Mouse (Mus musculus) intestine, embryonic 14.5 days (tissue): ENCODE measurements around the gene Tmcc3. TPM values are rescaled to one million over a fixed set of nuclear protein-coding genes. Genes with fewer than 3 reads are reported as not detected.

Experiments used
- ATAC-seq: fragments of 200-750 bp; cut with Nextera tagmentation; replicated peaks from 2 replicates; pipeline ENCODE4 v1.8.0; 2017; ENCODE audit warnings: low read depth, moderate number of reproducible peaks, moderate TSS enrichment, moderate library complexity; ENCODE audit not compliant: low FRiP score, low TSS enrichment
- DNase-seq: peaks from one replicate; pipeline ENCODE4 v3.0.0-alpha.2; 2018; ENCODE audit warnings: low spot score
- H3K27ac ChIP-seq: fragments of 300-500 bp; sonication (generic); 2 replicates; pipeline ENCODE4 v1.5.1; 2014; ENCODE audit warnings: low read depth, mild to moderate bottlenecking, control low read depth
- H3K27me3 ChIP-seq: fragments of 300-500 bp; sonication (generic); replicated peaks from 2 replicates; pipeline ENCODE4 v1.6.1; 2014; ENCODE audit warnings: low read length, control low read depth; ENCODE audit not compliant: control insufficient read depth, insufficient read depth
- H3K36me3 ChIP-seq: fragments of 300-500 bp; sonication (generic); 2 replicates; pipeline ENCODE4 v1.6.1; 2014; ENCODE audit warnings: low read length, control low read depth; ENCODE audit not compliant: control insufficient read depth, insufficient read depth
- H3K4me1 ChIP-seq: fragments of 300-500 bp; sonication (generic); replicated peaks from 2 replicates; pipeline ENCODE4 v1.6.1; 2014; ENCODE audit warnings: low read length, control low read depth, mixed read lengths; ENCODE audit not compliant: control insufficient read depth, insufficient read depth
- H3K4me2 ChIP-seq: fragments of 300-500 bp; sonication (generic); 2 replicates; pipeline ENCODE4 v1.6.1; 2014; ENCODE audit warnings: low read length
- H3K4me3 ChIP-seq: fragments of 300-500 bp; sonication (generic); 2 replicates; pipeline ENCODE4 v1.5.1; 2014; ENCODE audit warnings: low read depth, low read length, control low read depth, mixed read lengths
- H3K9ac ChIP-seq: fragments of 300-500 bp; sonication (generic); 2 replicates; pipeline ENCODE4 v1.6.1; 2014; ENCODE audit warnings: mild to moderate bottlenecking, low read length
- H3K9me3 ChIP-seq: fragments of 300-500 bp; sonication (generic); 2 replicates; pipeline ENCODE4 v1.6.1; 2016; ENCODE audit warnings: low read length, control low read depth; ENCODE audit not compliant: control insufficient read depth
- WGBS: fragments of 180-500 bp; shearing (Covaris S2); extraction: QIAGEN DNeasy Blood & Tissue Kit; methylation state at CpG from one replicate; pipeline ENCODE4 v1.1.7; 2014; 5-methylcytosine and 5-hydroxymethylcytosine counted together
- polyA plus RNA-seq: library from polyadenylated mRNA; unstranded; fragments of >200 nt; fragmentation: Nextera tagmentation; extraction: Ambion mirVana; gene quantifications from 2 replicates; pipeline ENCODE4 v1.2.1, GENCODE M21; 2014

Gene Tmcc3
- polyA plus RNA-seq, 1 experiment from 2014 or later: 10.4 TPM

GRCm38 (mm10) chr10:94294437-94294836, 17.3 kb upstream of the Tmcc3 start:
- Histone ChIP-seq H3K36me3 (no peaks in the 10 kb centered on the region), H3K9me3 (no peaks in the 10 kb centered on the region), H3K27ac (no peak overlapping the region), H3K9ac (no peak overlapping the region), H3K4me3 (no peak overlapping the region), H3K4me1 (no peaks in the 10 kb centered on the region), H3K4me2 (no peak overlapping the region), H3K27me3 (no peaks in the 10 kb centered on the region)
- DNase-seq: no peak
- 81% methylated on average over 5 of the region's 5 CpGs for WGBS
- ATAC-seq: no peak

GRCm38 (mm10) chr10:94294933-94295750, 16.6 kb upstream of the Tmcc3 start:
- Histone ChIP-seq H3K27ac (no peak overlapping the region), H3K4me1 (no peaks in the 10 kb centered on the region), H3K9me3 (no peaks in the 10 kb centered on the region), H3K36me3 (no peaks in the 10 kb centered on the region), H3K27me3 (no peaks in the 10 kb centered on the region), H3K4me2 (no peak overlapping the region), H3K4me3 (no peak overlapping the region), H3K9ac (no peak overlapping the region)
- ATAC-seq (no peak), DNase-seq (no peak)
- WGBS: 51% methylated on average over 6 of the region's 6 CpGs

- WGBS: 78% methylated on average over 5 of the region's 5 CpGs
- ATAC-seq: no peak
- Histone ChIP-seq H3K36me3 (no peaks in the 10 kb centered on the region), H3K9me3 (no peaks in the 10 kb centered on the region), H3K27ac (no peak overlapping the region), H3K4me2 (no peak overlapping the region), H3K27me3 (no peaks in the 10 kb centered on the region), H3K4me3 (no peak overlapping the region), H3K9ac (no peak overlapping the region), H3K4me1 (no peaks in the 10 kb centered on the region)
- no peak for DNase-seq
Observed at GRCm38 (mm10) chr10:94295923-94296605, 15.7 kb upstream of the Tmcc3 start.

GRCm38 (mm10) chr10:94298471-94298870, 13.3 kb upstream of the Tmcc3 start, which contains the start of gene Gm4792:
Gene Gm4792, minus strand, starts transcription at chr10:94298703.
- H3K9ac ChIP-seq: no peak within 1 kb of the TSS
- WGBS: 60% methylated on average over 3 of the region's 3 CpGs
- no peaks in the 10 kb centered on the region for H3K27me3 ChIP-seq
- no peak within 1 kb of the TSS for H3K4me2 ChIP-seq
- no peaks in the 10 kb centered on the region for H3K36me3 ChIP-seq
- no peak for DNase-seq
- H3K4me3 ChIP-seq: no peak within 1 kb of the TSS
- no peak within 1 kb of the TSS for H3K27ac ChIP-seq
- no peaks in the 10 kb centered on the region for H3K4me1 ChIP-seq
- no peaks in the 10 kb centered on the region for H3K9me3 ChIP-seq
- ATAC-seq: no peak

- Histone ChIP-seq H3K4me3 (no peak overlapping the region), H3K27ac (no peak overlapping the region), H3K9ac (no peak overlapping the region), H3K27me3 (no peaks in the 10 kb centered on the region), H3K9me3 (no peaks in the 10 kb centered on the region), H3K4me2 (no peak overlapping the region), H3K4me1 (no peaks in the 10 kb centered on the region), H3K36me3 (no peaks in the 10 kb centered on the region)
- 84% methylated on average over 2 of the region's 2 CpGs for WGBS
- ATAC-seq (no peak), DNase-seq (no peak)
Observed at GRCm38 (mm10) chr10:94299301-94299700, 12.4 kb upstream of the Tmcc3 start.

- no peaks in the 10 kb centered on the region for H3K36me3 ChIP-seq
- H3K4me1 ChIP-seq: no peaks in the 10 kb centered on the region
- H3K27ac ChIP-seq: no peak overlapping the region
- 85% methylated on average over 9 of the region's 9 CpGs for WGBS
- H3K9ac ChIP-seq: no peak overlapping the region
- no peaks in the 10 kb centered on the region for H3K9me3 ChIP-seq
- ATAC-seq (no peak), DNase-seq (no peak)
- no peak overlapping the region for H3K4me3 ChIP-seq
- H3K27me3 ChIP-seq: no peaks in the 10 kb centered on the region
- H3K4me2 ChIP-seq: no peak overlapping the region
Observed at GRCm38 (mm10) chr10:94304064-94304657, 7.6 kb upstream of the Tmcc3 start.

- 53% methylated on average over 5 of the region's 5 CpGs for WGBS
- ATAC-seq (no peak), DNase-seq (peak; percentile 77)
- no peak overlapping the region for H3K4me3 ChIP-seq
- no peak overlapping the region for H3K4me2 ChIP-seq
- H3K27ac ChIP-seq: no peak overlapping the region
- H3K9me3 ChIP-seq: no peaks in the 10 kb centered on the region
- no peaks in the 10 kb centered on the region for H3K27me3 ChIP-seq
- no peaks in the 10 kb centered on the region for H3K36me3 ChIP-seq
- no peaks in the 10 kb centered on the region for H3K4me1 ChIP-seq
- H3K9ac ChIP-seq: no peak overlapping the region
Observed at GRCm38 (mm10) chr10:94305526-94305925, 6.2 kb upstream of the Tmcc3 start.

- H3K4me2 ChIP-seq: no peak overlapping the region
- H3K4me1 ChIP-seq: no peaks in the 10 kb centered on the region
- no peak overlapping the region for H3K9ac ChIP-seq
- DNase-seq (no peak), ATAC-seq (0 out of 2 replicates have a peak, but pooled peaks have one; percentile 57)
- no peak overlapping the region for H3K4me3 ChIP-seq
- H3K27me3 ChIP-seq: peaks cover 27% of the 10 kb centered on the region
- H3K36me3 ChIP-seq: no peaks in the 10 kb centered on the region
- 61% methylated on average over 6 of the region's 9 CpGs for WGBS
- no peaks in the 10 kb centered on the region for H3K9me3 ChIP-seq
- H3K27ac ChIP-seq: no peak overlapping the region
Observed at GRCm38 (mm10) chr10:94310499-94311267, 1.1 kb upstream of the Tmcc3 start.
